Mouse (Mus musculus) layer of hippocampus, postnatal 10 days (tissue): Measurements from ENCODE around the gene Car5a. TPM values are rescaled to one million over a fixed set of nuclear protein-coding genes. Genes with fewer than 3 reads are reported as not detected.

Experiments used
- DNase-seq, 2 experiments: peaks; one replicate each; pipeline ENCODE4 v3.0.0; 2021; ENCODE audit warnings: low spot score in 2 of 2
- long read RNA-seq: library from polyadenylated mRNA; stranded (forward); transcript quantifications from one replicate; pipeline ENCODE4 v2.0.0, GENCODE M21; 2023
- total RNA-seq, 2 experiments: library from RNA; stranded (reverse); gene quantifications; 2 replicates each; pipeline ENCODE4 v1.2.3; 2021

The Car5a gene
- not detected for total RNA-seq
- long read RNA-seq, partial matches to known transcripts: 0 of 26 reads
- long read RNA-seq, other reads (novel, unspliced or antisense): 26 of 26 reads

DNA sequence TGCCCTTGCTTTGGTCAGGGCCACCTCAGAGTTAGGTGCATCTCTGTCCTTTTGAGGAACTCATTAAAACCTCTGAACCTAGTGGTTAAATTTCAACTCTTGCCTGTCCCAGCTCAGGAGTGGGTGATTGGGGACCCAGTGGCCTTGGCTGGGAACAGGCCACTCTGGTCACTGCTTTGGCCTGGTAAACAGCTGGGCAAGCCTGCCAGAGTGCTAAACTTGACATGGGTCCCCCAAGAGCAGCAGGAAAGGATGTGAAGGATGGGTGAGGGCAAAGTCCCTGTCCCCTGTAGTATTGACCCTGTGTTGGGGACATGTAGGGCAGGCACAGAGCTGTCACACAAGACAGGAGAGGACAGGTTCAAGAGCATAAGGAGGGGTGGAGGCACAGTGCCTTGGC is at the start of gene Car5a:
TSS of gene Car5a (minus strand) at position 74 of the 400 bp plus-strand sequence.
- DNase-seq: no peak

DNA sequence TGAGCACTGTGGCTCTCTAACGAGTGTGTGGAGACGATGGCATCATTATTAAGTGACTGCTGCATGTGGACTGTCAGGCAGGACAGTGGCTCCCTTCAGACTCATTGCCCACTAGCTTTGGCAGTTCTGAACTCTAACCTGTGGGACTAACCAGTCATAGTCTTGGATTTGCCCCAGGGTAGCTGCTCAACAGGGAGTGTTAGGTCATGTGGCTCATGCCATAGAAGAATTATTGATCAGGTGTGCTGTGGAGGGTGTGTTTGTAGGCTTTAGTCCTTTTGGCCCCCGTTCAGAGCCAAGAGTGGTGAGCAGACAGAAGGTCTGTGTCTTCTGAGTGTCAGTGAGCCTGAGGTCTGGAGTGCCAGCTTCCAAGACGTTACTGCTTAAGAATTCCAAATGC is 48.2 kb upstream of the Car5a start:
- DNase-seq: no peak

DNA sequence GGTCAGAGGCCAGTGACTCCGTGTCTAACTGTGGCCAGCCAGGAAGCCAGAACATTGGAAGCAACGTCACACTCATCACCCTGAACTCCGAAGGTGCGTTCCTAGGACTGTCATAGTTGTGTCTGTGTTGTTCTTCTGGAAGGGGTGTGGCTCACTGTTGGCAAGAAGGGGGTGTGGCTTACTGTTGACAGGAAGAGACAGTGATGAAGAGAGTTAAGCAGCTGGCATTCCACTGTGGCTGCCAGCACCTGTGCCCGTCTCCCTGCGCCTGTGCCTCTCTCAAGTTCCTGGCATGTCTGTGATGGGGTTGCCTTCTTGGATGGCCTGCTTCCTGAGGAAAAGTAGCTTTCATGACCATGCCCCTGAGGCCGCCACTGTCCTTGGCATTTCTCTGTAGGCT is 46.9 kb upstream of the Car5a start:
- DNase-seq: no peak

DNA sequence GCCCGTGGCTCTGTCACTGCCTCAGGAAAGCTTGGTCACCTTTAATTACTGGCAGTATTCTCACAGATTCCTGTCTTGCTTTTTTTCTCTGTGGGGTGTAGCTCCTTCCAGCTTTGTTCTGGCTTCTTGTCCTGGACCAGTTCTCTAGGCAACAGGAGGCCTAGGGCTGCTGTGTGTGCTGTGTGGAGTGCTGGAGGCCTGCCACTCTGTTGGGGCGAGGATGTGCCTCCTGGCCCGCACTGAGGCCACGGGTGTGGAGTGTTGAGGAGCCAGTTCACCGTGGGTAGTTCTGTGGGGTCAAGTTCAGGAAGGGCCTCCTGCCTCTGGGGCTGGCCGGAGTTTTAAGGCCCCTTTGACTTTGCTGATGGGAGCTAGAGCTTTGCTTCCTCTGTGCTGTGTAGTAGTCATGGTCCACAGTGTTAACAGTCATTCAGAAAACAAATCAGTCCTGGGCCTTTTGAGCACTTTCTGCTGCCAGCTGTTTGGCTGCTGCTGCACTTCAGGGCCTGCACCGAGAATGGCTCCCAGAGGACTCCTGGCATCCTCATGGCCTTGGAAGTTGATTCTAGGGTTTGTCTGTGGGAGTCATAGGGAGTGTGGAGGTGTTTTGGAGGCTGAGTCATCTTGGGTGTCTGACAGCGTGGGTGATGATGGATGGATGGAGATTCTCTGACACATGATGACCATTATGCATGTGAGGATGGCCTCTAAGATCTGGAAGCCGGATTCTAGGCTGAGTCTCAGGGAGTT is 46.0 kb upstream of the Car5a start:
- no peak for DNase-seq

DNA sequence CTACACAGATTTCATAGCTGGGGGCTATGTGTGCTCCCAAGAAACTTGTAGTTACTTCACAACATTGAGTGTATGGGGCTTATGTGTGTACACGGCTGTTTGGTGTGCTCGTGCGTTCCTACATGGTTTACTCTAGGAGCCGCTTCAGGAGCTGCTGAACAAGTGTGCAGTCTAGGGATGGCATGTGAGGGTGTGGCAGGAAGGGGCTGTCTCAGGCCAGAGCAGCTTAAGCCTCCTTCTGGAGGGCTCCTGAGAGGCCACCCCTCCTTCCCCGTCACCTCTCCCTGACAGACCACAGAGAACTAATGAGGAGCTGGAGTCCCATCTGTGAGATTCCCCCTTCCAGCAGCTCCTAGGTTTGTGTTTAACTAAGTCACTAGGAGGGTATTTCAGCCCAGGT is 43.2 kb upstream of the Car5a start:
- no peak for DNase-seq

DNA sequence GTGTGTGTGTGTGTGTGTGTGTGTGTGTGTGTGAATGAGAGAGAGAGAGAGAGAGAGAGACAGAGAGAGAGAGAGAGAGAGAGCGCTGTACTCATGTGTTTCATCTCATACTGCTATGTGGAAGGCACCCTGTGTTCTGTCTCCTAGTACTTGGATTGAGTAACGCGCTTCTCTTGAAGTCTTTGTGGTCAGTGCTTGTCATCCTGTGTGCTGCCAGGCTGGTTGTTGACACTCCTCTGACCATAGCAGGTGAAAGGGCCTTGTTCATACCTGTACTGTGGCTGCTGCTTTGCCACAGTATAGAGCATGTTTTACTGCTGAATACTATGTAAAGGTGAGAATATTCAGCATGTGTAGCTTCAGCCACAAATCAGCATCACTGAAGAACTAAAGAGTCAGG is 41.0 kb upstream of the Car5a start:
- no peak for DNase-seq

DNA sequence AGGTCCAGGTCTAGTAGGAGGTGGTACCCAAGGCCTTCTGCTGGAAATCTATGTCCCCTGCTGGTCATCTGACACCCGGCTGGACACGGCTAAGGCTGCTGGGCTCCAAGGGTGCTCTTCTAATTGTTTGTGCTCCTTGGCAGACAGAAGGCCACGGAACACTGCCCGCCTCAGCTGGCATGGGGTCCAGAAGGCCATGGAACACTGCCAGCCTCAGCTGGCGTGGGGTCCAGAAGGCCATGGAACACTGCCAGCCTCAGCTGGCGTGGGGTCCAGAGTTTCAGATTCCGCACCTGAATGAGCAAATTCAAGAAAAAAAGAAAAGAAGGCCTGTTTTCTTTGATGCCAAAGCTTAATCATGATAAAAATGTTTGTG is 36.8 kb upstream of the Car5a start:
- peak; percentile 36 to 63 for DNase-seq

DNA sequence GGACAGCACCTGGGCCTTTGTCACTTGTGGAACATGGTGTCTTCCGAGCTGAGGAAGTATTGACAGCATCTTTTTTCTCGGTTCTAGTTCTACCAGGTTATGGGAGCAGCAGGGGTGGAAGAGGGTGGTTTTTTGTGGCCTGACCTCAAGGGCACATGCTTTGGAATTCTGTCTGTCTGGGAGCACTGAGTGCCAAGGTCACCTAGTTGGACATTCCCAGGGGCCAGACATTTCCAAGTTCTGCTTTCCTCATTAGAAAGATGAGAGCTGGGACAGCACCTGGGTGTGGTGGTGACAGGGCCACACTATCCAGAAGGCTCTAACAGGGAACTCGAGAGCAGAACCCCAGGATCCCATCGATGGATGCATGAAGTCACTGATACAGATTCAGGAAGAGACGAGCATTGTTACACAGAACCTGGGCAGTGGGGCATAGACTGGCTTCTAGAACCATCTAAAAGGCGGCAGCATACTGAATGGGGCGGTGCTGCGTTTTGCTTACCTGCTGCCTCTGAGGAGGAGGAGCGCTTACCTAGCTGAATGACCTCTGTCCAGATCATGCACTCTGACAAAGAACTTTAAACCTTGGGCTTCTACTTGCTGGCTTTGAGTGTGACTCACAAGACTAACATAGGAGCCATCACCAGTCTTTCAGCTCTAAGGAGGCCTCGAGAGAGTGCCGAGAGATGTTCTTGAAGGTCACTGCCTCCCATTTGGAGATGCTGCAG is 36.3 kb upstream of the Car5a start:
- DNase-seq: no peak

DNA sequence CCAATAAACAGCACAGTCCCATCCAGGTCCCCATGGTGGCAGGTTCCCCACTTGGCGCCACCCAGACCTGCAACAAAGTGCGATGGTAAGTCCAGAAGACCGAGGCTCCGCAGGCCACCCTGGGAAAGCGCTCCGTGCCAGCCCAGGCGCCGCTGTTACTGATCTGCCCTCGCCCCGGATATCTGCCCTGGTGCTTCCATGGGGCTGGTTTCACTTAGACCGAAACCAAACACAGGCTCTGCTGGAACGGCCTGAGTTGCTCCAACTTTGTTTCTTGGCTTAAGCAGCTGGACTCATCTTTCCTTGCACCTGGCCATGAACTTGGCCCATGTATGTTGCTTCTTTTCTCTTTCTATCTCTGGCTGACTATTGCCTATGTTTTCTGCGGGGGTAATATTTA is 34.0 kb upstream of the Car5a start:
- DNase-seq: no peak

DNA sequence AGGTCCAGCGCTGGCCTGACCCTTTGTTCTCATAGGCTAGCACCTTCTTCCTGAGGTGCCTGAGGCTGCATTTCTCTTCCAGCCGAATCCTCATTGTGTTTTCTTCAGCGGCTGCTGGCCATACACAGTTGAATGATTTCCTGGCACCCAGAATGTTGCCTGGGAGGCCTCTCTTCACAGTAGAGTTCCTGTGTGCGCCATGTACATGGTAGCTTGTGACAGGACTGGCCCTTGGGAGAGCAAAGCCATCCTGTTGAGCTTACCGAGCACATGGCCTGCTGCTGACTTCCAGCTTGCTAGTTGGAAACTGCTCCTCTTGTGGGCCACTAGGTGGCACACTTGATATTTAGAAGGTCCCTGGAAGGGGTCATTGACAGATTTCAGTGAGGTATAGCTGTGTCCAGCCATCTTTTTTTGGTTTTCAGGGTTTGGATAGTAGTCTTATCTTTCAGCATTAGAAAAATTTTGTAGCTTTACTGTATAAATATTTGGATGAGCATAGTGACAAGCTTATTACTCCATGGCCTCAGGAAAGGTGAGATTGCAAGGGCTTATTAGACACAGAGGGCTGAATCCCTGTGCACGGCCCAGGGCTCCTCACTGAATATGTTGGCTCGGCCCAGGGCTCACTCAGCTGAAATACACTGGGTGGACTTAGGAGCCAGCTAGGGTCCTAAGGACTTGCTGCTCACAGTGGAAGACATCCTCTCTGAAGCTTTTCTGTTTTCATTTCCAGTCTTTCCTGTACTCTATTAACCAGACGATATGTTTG is 33.3 kb upstream of the Car5a start:
- DNase-seq: peak; percentile 40 to 63

DNA sequence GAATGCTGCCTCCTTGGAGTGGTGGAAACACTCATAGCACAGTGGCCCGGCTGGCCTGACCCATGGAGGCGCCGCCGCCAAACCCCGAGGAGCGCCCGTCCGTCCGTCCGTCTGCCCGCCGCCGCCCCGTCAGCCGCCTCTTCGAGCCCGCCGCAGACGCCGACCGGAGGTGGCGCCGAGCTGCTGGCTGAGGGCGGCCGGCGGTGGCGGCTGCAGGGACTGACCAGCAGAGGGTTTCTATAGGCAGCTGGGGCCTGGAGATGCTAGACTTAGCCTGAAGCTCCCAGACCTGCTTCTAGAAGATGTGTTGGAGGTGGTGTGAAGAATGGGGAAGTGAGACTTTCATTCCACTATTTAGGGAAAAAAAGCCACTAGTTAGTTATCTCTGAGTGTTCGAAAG is 29.2 kb upstream of the Car5a start:
- DNase-seq: no peak

DNA sequence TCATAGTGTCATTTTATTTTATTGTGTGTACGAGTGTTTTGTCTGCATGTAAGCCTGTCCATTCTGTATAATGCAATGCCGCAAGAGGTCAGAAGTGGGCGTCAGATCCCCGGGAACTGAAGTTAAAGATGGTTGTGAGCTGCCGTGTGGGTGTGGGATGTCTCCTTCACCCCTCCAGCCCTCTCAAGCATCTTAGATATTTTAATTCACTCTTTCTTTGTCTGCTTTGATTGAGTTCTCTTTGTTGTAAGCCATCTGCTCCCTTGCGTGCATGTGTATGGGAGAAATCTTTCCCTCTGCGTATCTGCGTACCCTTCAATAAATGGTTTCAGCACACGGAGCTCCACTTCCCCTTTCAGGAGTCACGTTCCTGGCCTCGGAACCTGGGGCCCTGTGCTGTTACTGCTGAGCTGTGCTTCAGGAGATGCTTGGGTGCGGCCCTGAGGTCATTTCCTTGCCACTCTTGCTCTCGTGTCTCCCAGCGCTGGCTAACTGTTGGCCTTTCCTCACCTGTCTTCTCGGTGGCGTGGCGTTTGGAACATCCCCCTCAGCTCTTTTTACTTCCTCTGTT is 26.9 kb upstream of the Car5a start:
- DNase-seq: no peak

DNA sequence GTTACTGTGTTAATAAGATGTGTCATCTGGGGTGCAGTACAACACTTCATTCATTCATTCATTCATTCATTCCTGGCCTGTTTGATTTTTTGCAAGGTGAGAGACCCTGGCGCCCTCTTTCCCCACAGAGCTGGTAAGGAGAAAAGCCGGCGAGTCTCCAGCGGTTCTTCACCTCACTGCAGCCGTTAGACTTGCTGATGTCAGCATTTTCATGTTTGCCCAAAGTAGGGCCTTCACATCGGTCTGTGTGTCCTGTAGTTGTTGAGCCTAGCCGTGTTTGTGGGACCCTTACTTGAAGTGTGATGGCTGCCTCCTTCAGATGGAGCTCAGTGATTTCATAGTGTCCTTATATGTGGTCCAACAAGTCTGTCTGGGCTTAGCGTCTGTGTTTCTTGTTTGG is 25.5 kb upstream of the Car5a start:
- DNase-seq: no peak

DNA sequence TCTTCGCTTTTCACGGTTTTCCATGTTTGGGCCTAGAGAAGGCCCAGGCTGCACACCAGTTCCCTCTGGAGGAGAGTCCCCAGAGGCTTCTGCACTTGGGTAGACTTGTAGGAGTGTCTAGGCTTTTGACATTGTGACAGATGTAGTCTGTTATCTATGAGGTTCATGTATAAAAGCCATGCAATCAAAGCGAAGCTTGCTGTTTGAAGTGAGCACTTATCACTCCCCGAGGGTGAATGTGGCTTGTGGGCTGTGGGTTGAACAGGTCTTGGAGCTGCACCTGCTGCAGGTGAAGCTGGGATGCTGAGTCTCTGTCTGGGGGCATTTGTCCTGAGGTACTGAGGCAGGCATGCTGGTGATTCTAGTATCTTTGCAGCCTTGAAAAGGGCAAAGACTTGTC is 23.8 kb upstream of the Car5a start:
- DNase-seq: no peak

DNA sequence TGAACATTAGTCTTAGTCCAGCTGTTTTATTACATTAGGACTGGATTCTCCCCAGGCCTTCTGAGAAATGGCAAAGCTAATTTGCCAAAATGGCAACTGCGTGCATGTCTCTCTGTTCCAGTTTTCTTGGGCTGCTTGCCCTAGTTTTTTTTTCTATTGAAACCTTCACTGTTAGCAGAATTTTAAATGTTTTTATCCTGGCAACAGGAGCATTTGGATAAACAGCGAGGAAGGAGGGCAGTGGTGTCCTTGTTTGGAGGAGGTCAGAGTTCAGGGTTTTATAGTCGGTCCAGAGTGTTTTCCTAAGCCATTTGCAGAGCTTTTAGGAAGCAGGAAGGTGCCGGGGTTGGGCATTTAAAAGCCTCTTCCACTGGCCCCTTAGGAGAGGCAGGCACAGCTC is 23.3 kb upstream of the Car5a start:
- DNase-seq: no peak

DNA sequence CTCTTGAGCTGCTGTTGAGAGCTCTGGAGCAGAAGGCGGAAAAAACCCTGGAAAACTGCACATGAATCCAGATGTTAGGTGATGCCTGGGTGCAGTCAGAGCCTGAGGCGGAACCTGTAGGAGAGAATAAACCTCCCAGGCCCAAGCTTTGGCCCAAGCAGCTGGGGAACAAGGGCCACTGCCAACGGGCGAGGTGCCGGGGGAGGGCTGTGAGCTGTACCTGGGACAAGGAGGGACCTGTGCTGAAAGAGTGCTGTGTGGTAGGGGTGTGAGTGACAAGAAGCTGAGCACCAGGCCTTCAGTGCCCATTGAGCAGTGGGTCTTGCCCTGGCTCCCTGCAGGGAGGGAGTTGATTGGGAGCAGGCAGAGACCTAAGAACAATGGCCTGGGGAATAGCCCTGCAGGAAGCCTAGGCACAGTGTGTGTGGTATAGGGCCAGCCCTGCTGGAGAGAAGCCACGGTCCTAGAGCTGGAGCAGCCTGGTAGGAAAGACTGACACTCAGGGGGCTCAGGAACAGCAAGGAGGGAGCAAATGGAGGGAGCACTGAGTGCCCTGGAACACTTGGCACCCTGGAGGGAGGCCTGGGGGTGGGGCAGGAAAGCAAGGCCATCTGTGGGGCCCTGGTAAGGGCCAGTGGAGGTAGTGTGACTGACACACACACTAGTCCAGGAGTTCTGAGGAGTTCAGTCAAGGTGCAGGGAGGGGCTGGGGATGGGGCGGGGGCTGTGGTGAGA is 22.2 kb upstream of the Car5a start:
- DNase-seq: no peak

DNA sequence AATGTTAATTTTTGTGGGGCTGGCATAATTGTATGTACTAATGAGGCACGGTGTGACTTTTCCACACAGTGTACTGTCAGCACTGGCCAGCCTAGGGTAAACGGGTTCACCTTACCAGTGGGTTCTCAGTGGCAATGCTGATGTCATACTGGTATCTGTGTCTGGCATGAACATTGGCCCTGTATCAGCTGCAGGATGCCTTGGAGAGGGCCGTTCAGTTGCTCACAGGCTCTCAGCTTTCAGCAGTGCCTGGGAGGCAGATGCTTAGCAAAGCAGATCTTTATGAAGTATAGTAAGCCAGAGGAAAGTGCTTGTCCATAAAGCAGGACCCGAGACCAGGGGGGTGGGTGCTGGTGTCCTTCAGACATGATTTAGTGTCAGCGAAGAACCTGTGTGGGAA is 21.4 kb upstream of the Car5a start:
- DNase-seq: no peak

DNA sequence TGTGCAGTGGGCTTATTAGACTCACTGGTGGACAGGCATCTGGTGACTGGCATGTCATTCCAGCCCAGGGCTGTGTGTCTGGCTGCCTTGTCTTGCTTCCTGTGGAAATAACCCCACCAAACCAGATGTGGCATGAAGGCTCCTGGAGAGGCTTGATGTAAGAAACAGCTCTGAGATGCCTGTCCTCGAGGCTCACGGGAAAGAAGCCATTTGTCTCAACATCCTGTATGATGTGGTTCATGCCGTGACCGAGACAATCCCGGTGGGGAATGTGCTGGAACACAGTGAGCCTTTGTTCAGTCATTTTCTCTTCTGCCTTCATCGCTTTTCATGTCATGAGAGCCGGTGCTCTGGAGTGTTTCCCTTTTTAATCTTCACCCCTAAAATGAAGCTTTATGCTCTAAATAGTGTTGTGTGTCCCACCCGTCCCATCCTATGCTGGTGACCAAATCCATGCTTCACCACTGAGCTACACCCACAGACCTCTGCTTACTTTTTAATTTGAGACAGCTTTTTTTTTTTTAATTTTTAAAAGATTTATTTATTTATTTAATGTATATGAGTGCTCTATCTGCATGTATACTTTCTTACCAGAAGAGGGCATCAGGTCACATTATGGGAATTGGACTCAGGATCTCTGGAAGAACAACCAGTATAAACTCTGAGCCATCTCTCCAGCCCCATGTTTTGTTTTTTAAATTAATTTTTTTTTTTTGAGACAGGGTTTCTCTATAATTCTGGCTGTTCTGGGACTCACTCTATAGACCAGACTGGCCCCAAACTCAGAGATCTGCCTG is 20.2 kb upstream of the Car5a start:
- DNase-seq: no peak

DNA sequence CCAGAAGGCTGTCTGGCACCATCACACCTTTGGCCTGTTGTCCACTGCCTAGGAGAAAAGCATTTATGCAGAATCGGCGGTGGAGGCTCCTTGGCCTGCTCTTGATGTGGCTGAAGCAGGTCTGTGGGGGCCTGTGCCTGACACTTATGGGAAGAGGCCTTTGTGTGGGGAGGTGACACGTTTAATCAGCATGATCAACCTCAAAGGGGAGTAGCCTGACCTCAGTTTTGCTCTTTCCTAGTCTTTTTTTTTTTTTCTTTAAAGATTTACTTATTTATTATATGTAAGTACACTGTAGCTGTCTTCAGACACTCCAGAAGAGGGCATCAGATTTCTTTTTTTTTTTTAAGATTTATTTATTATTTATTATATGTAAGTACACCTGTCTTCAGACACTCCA is 18.2 kb upstream of the Car5a start:
- DNase-seq: no peak

DNA sequence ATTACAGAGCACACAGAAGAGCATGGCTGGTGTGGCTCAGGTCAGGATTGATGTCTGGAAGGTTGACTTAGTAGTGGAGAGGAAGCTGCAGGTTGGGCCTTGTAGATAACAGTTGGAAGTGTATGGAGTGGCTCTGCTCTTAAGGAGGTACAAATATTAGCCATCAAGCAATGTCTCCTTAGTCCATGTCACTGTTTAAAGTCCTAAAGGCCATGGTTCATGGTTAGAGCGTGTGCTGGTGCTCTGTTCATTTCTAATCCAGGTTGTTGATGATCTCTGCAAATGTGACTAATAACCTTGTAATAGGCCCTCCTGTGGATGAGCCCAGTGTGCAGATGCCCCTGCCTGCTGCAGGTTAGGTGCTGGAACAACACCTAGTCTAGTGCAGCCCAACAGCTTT is 13.7 kb upstream of the Car5a start:
- no peak for DNase-seq
